Mouse (Mus musculus): Measurements from ENCODE around the gene Aff2. TPM values are rescaled to one million over a fixed set of nuclear protein-coding genes. Genes with fewer than 3 reads are reported as not detected.

Aff2 gene
- polyA plus RNA-seq, 1 experiment from 2014 or later, result 0.70 TPM

DNA sequence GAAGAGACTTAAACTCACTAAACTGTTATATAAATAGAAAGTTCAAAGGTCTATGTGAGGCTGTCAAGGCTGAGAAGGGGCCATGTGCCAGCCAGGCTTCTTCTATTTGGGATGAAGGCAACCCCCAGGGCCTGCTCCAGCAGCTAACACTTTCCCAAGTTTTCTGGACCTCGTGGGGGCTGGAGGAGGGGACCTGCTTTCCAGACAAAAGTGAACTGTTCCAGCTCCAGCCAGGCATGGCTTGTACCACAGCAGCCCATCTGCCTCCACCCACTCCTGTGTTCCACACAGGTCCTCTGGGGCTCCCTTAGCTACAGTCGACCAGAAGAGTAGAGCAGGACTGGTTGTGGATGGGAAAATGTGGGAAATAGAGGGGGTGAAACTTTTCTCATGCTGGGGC, 4.1 kb downstream of the Aff2 start:
- TF ChIP-seq CTCF (IDR thresholded peaks at IDR 0.05; ENCODE audit: low read depth), result no peak
- no peak for TF ChIP-seq EP300 (optimal IDR thresholded peaks at IDR 0.05)
- Histone ChIP-seq H3K27ac (replicated peaks) (no peak overlapping the region), H3K9me3 (ENCODE audit: control insufficient read depth, low read length) (no peaks in the 10 kb centered on the region), H3K9ac (ENCODE audit: low read length) (no peak overlapping the region), H3K4me2 (replicated peaks; ENCODE audit: low read depth) (no peak overlapping the region), H3K27me3 (ENCODE audit: control insufficient read depth, insufficient read depth, low read length) (no peaks in the 10 kb centered on the region), H3K4me3 (ENCODE audit: low read depth, low read length) (no peak overlapping the region), H3K36me3 (ENCODE audit: control insufficient read depth, insufficient read depth, low read length) (no peaks in the 10 kb centered on the region), H3K4me1 (replicated peaks; ENCODE audit: control insufficient read depth, insufficient read depth) (no peaks in the 10 kb centered on the region)
- DNase-seq (ENCODE audit: low spot score) (no peak), ATAC-seq (ENCODE audit: low FRiP score, low TSS enrichment) (no peak)
- 4% methylated on average over 2 of the region's 2 CpGs for WGBS

DNA sequence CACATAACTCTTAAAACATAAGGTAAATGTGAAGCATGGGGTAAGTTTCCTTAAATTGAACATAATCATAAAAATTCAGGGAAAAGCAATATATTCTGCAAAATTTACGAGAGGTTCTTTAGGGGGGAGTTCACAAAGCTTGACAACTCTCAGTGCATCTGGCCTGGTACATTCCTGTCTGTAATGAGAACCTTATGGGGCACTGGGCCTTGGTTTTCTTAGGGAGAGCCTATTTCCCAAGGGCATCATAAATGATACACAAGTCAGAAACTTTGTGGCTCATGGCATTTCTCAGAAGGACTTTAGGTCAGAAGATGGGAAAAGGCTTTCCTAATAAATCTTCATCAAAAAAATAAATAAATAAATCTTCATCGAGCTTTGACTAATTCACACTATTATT, 13.2 kb downstream of the Aff2 start:
- DNase-seq (ENCODE audit: low spot score), result no peak
- Histone ChIP-seq H3K36me3 (ENCODE audit: control insufficient read depth, insufficient read depth, low read length) (no peaks in the 10 kb centered on the region), H3K27ac (replicated peaks) (no peak overlapping the region), H3K4me3 (ENCODE audit: low read depth, low read length) (no peak overlapping the region), H3K4me1 (replicated peaks; ENCODE audit: control insufficient read depth, insufficient read depth) (no peaks in the 10 kb centered on the region), H3K9ac (ENCODE audit: low read length) (no peak overlapping the region), H3K4me2 (replicated peaks; ENCODE audit: low read depth) (no peak overlapping the region), H3K27me3 (ENCODE audit: control insufficient read depth, insufficient read depth, low read length) (no peaks in the 10 kb centered on the region), H3K9me3 (ENCODE audit: control insufficient read depth, low read length) (no peaks in the 10 kb centered on the region)
- TF ChIP-seq CTCF (IDR thresholded peaks at IDR 0.05; ENCODE audit: low read depth) (no peak), EP300 (optimal IDR thresholded peaks at IDR 0.05) (no peak)
- ATAC-seq (ENCODE audit: low FRiP score, low TSS enrichment), result no peak
- WGBS, result 68% methylated on average over 2 of the region's 2 CpGs

DNA sequence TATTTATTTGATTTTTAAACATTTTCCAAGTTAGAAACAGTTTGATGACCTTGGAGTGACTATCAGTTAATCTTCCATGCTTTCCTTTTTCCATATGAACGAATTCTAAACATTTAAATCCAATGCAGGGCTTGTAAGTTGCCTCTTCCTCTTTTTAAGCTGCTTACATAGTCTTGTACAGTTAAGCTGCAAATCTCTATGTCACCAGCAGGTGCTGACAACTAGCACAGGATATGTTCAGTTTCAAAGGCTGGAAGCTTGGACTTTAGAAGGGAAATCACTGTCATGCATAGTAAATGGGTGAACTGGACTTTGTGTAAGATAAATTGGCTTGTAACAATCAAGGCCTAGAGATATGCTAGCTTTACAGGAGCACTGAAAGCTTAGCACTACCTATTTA, 29.6 kb downstream of the Aff2 start:
- Histone ChIP-seq H3K9ac (ENCODE audit: low read length) (no peak overlapping the region), H3K4me1 (replicated peaks; ENCODE audit: control insufficient read depth, insufficient read depth) (no peaks in the 10 kb centered on the region), H3K27ac (replicated peaks) (no peak overlapping the region), H3K4me3 (ENCODE audit: low read depth, low read length) (no peak overlapping the region), H3K27me3 (ENCODE audit: control insufficient read depth, insufficient read depth, low read length) (no peaks in the 10 kb centered on the region), H3K9me3 (ENCODE audit: control insufficient read depth, low read length) (no peaks in the 10 kb centered on the region), H3K36me3 (ENCODE audit: control insufficient read depth, insufficient read depth, low read length) (no peaks in the 10 kb centered on the region), H3K4me2 (replicated peaks; ENCODE audit: low read depth) (no peak overlapping the region)
- 25% methylated on average over 1 of the region's 1 CpGs for WGBS
- TF ChIP-seq CTCF (IDR thresholded peaks at IDR 0.05; ENCODE audit: low read depth), result peak; percentile 59
- no peak for TF ChIP-seq EP300 (optimal IDR thresholded peaks at IDR 0.05)
- no peak for DNase-seq (ENCODE audit: low spot score)
- no peak for ATAC-seq (ENCODE audit: low FRiP score, low TSS enrichment)

DNA sequence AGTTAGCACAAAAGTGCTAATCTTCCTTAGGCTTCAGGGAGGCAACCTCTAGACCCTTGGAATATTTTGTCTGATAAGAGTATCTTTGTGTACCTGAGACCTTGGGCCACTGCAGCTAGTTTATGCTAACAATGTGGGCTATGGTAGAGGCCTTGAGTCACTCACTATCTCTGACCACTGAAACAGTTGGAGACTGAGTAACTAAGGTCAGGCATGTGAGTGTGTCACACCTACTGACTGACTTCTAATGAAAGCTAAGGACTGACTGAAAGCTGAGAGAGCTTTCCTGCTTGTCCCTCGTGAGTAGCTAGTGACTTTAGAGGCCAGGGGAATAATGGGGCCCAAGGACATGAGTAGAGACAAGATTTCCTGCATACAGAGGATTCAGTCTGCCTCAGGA, 54.9 kb downstream of the Aff2 start:
- DNase-seq (ENCODE audit: low spot score) (no peak), ATAC-seq (ENCODE audit: low FRiP score, low TSS enrichment) (no peak)
- 46% methylated on average over 1 of the region's 1 CpGs for WGBS
- Histone ChIP-seq H3K36me3 (ENCODE audit: control insufficient read depth, insufficient read depth, low read length) (no peaks in the 10 kb centered on the region), H3K27ac (replicated peaks) (no peak overlapping the region), H3K4me3 (ENCODE audit: low read depth, low read length) (no peak overlapping the region), H3K4me2 (replicated peaks; ENCODE audit: low read depth) (no peak overlapping the region), H3K9me3 (ENCODE audit: control insufficient read depth, low read length) (no peaks in the 10 kb centered on the region), H3K9ac (ENCODE audit: low read length) (no peak overlapping the region), H3K4me1 (replicated peaks; ENCODE audit: control insufficient read depth, insufficient read depth) (no peaks in the 10 kb centered on the region), H3K27me3 (ENCODE audit: control insufficient read depth, insufficient read depth, low read length) (no peaks in the 10 kb centered on the region)
- TF ChIP-seq EP300 (optimal IDR thresholded peaks at IDR 0.05), result no peak
- TF ChIP-seq CTCF (IDR thresholded peaks at IDR 0.05; ENCODE audit: low read depth), result no peak

DNA sequence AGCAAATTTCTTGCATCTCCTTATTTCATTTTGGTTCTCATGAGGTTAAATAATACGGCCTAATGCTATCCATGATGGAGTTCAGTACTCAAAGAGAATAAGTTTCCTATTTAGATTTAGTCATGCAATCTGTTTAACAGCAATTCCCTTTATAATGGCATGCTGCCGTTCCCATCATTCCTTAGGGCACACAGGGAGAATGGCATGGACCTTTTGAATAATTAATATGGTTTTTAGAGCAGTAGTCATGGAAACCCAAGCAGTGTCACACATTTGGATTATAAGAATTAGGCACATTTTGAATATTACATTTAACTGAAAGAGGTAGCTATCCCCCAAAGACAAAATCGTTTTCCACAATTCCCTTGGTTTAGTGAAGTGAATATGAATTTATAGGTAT, 78.3 kb downstream of the Aff2 start:
- Histone ChIP-seq H3K4me3 (ENCODE audit: low read depth, low read length) (no peak overlapping the region), H3K36me3 (ENCODE audit: control insufficient read depth, insufficient read depth, low read length) (no peaks in the 10 kb centered on the region), H3K27me3 (ENCODE audit: control insufficient read depth, insufficient read depth, low read length) (no peaks in the 10 kb centered on the region), H3K4me2 (replicated peaks; ENCODE audit: low read depth) (no peak overlapping the region), H3K9ac (ENCODE audit: low read length) (no peak overlapping the region), H3K4me1 (replicated peaks; ENCODE audit: control insufficient read depth, insufficient read depth) (no peaks in the 10 kb centered on the region), H3K27ac (replicated peaks) (no peak overlapping the region), H3K9me3 (ENCODE audit: control insufficient read depth, low read length) (no peaks in the 10 kb centered on the region)
- no peak for DNase-seq (ENCODE audit: low spot score)
- no peak for TF ChIP-seq CTCF (IDR thresholded peaks at IDR 0.05; ENCODE audit: low read depth)
- TF ChIP-seq EP300 (optimal IDR thresholded peaks at IDR 0.05), result no peak
- ATAC-seq (ENCODE audit: low FRiP score, low TSS enrichment), result no peak
- 77% methylated on average over 3 of the region's 3 CpGs for WGBS

DNA sequence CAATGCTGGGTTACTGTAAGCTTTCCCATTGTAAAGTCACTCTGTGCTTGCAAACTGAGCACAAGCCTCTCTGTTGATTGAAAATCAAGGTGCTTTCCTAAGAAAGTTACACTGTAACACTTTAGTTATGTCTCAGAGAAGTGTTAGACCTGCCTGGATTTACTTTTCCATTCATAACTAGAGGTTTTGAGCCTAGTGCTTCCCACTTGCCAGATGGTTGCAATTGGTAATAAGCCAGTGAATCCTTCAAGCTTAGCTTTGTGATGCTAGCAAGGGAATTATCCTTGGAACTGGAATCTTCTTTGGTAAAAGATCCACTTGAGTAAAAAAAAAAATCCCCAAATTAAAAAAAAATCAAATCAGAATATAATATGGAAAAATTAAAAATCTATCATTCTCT, 81.8 kb downstream of the Aff2 start:
- ATAC-seq (ENCODE audit: low FRiP score, low TSS enrichment) (no peak), DNase-seq (ENCODE audit: low spot score) (no peak)
- H3K4me1 ChIP-seq (replicated peaks; ENCODE audit: control insufficient read depth, insufficient read depth), result no peaks in the 10 kb centered on the region
- no peak overlapping the region for H3K4me2 ChIP-seq (replicated peaks; ENCODE audit: low read depth)
- no peak overlapping the region for H3K4me3 ChIP-seq (ENCODE audit: low read depth, low read length)
- no peak for TF ChIP-seq CTCF (IDR thresholded peaks at IDR 0.05; ENCODE audit: low read depth)
- no peak for TF ChIP-seq EP300 (optimal IDR thresholded peaks at IDR 0.05)
- H3K36me3 ChIP-seq (ENCODE audit: control insufficient read depth, insufficient read depth, low read length), result no peaks in the 10 kb centered on the region
- H3K27me3 ChIP-seq (ENCODE audit: control insufficient read depth, insufficient read depth, low read length), result no peaks in the 10 kb centered on the region
- no peaks in the 10 kb centered on the region for H3K9me3 ChIP-seq (ENCODE audit: control insufficient read depth, low read length)
- no peak overlapping the region for H3K9ac ChIP-seq (ENCODE audit: low read length)
- H3K27ac ChIP-seq (replicated peaks), result no peak overlapping the region

All from stomach, postnatal 0 days (tissue).